Mouse (Mus musculus): Measurements from ENCODE around the gene Mettl17. TPM values are rescaled to one million over a fixed set of nuclear protein-coding genes. Genes with fewer than 3 reads are reported as not detected.

The Mettl17 gene
- total RNA-seq, 2 experiments from 2014 or later, result 11.5 to 12.9 TPM

DNA sequence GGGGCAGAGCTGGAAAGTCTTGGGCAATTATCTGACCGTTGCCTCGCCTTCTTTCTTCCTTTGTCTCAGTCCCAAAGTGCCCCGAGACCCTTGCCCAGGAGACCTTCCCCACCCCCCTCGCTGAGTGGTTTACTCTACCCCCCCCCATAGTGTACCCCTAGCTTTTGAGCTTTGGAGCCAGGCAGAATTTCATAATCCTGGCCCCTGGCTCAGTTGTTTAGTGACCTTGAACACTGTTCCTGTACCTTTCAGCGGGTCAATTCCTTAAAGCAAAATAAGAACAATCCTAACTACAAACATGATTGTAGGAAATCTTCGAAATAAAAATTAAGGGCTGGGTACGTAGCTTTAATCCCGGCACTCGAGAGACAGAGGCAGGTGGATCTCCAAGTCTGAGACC lies 56.9 kb downstream of the Mettl17 start:
- Histone ChIP-seq H3K4me3 (peak overlapping the region; percentile 60), H3K27ac (peak overlapping the region; percentile 91)
- intact Hi-C loops (cut with DNase I), result loop anchor here (5.0 kb wide), 1 partner anchor 46 kb away; no protein-coding TSS in a partner anchor
- DNase-seq, result no peak
- no peak for TF ChIP-seq CTCF (IDR thresholded peaks at IDR 0.05)

- no peak for DNase-seq
- TF ChIP-seq CTCF (IDR thresholded peaks at IDR 0.05), result no peak
- H3K27ac ChIP-seq, result peak overlapping the region; percentile 91
- intact Hi-C loops (cut with DNase I), result loop anchor here (5.0 kb wide), 1 partner anchor 45 kb away; no protein-coding TSS in a partner anchor
- H3K4me3 ChIP-seq, result peak overlapping the region; percentile 60; the same call in 1 of the 2 replicates
These were observed 57.6 kb downstream of the Mettl17 start for GRCm38 (mm10) chr14:51942236-51942635.

Small RNA genes lying within 50 kb of the gene (microRNA-seq; reads per million reads assigned to microRNA genes)
- gene Gm27375, result not detected

Other genes starting within 250 kb of the Mettl17 start
- gene Gm4181, start 249.2 kb upstream of the Mettl17 start, total RNA-seq (2021), result not detected
- not detected for gene Gm17079, start 189.4 kb upstream of the Mettl17 start, total RNA-seq (2021)
- not detected for gene Gm5800, start 167.7 kb upstream of the Mettl17 start, total RNA-seq (2021)
- not detected for gene Ang4, start 111.3 kb upstream of the Mettl17 start, total RNA-seq (2021)
- not detected for gene AY358078, start 84.8 kb upstream of the Mettl17 start, total RNA-seq (2021)
- not detected for gene Ear6, start 31.1 kb upstream of the Mettl17 start, total RNA-seq (2021)
- 1 to 10 TPM in 1 of 2 experiments, under 1 TPM in 1; 0.69 to 1.1 TPM for gene Slc39a2, start 8.0 kb downstream of the Mettl17 start, total RNA-seq (2021)
- gene Ndrg2, start 29.3 kb downstream of the Mettl17 start, total RNA-seq (2021), result 1,000 to 10,000 TPM; 1,660 to 1,958 TPM
- gene Tppp2, start 33.6 kb downstream of the Mettl17 start, total RNA-seq (2021), result 1 to 10 TPM; 1.8 TPM
- not detected for gene Rnase13, start 37.9 kb downstream of the Mettl17 start, total RNA-seq (2021)
- 10 to 100 TPM in 1 of 2 experiments, 1 to 10 TPM in 1; 9.6 to 14.1 TPM for gene Arhgef40, start 99.9 kb downstream of the Mettl17 start, total RNA-seq (2021)
- 1 to 10 TPM in 1 of 2 experiments, under 1 TPM in 1; 0.46 to 2.6 TPM for gene Tmem253, start 130.8 kb downstream of the Mettl17 start, total RNA-seq (2021)
- 10 to 100 TPM; 13.5 to 13.8 TPM for gene Zfp219, start 135.9 kb downstream of the Mettl17 start, total RNA-seq (2021)
- not detected for gene Olfr221, start 157.6 kb downstream of the Mettl17 start, total RNA-seq (2021)
- 100 to 1,000 TPM in 1 of 2 experiments, 10 to 100 TPM in 1; 81.7 to 100 TPM for gene Hnrnpc, start 219.2 kb downstream of the Mettl17 start, total RNA-seq (2021)
- not detected for gene Rpgrip1, start 225.9 kb downstream of the Mettl17 start, total RNA-seq (2021)

All from gastrocnemius, adult 2 months (tissue).